ENCODE assay signal across 31 mouse cellular contexts in genomic region chr6:85227520-85227919, GRCm38 (mm10). TPM values are rescaled to one million over a fixed set of nuclear protein-coding genes. Genes with fewer than 3 reads are reported as not detected.
"Had no signal": no experiment of that assay in that cellular context is flagged by ENCODE, and none has a peak within 500 bp of the region (broad histone marks: within the 10 kb centered on the region; RNA-seq: fewer than 3 reads in every experiment).

No protein-coding gene starts in this region.

- H3K4me3 ChIP-seq: heart, adult 2 months; heart, embryonic 13.5 days; heart, embryonic 15.5 days; hindbrain, embryonic 13.5 days; hindbrain, embryonic 15.5 days; kidney, embryonic 15.5 days; limb, embryonic 13.5 days; limb, embryonic 15.5 days; liver, embryonic 12.5 days had no signal

- H3K27me3 ChIP-seq: heart, embryonic 15.5 days; kidney, embryonic 15.5 days; limb, embryonic 13.5 days; limb, embryonic 15.5 days had no signal

- H3K36me3 ChIP-seq: heart, embryonic 13.5 days; heart, embryonic 15.5 days; hindbrain, embryonic 13.5 days; hindbrain, embryonic 15.5 days; kidney, embryonic 15.5 days; limb, embryonic 13.5 days; limb, embryonic 15.5 days; liver, embryonic 12.5 days had no signal

- H3K4me1 ChIP-seq: heart, embryonic 15.5 days; hindbrain, embryonic 15.5 days; liver, embryonic 12.5 days had no signal

- H3K4me2 ChIP-seq: heart, embryonic 11.5 days; heart, embryonic 13.5 days; heart, embryonic 15.5 days; hindbrain, embryonic 13.5 days; hindbrain, embryonic 15.5 days; kidney, embryonic 15.5 days; limb, embryonic 13.5 days; limb, embryonic 15.5 days; liver, embryonic 12.5 days had no signal

- DNase-seq: gastrocnemius, postnatal 14 days; gastrocnemius, postnatal 36 days; heart, adult 11 months; heart, adult 2 months; heart, postnatal 14 days; heart, postnatal 36 days; kidney, adult 11 months; kidney, postnatal 10 days; layer of hippocampus, adult 9-11 months; layer of hippocampus, postnatal 36 days; left cerebral cortex, postnatal 4 days had no signal

- H3K27ac ChIP-seq: heart, adult 2 months; heart, embryonic 13.5 days; heart, embryonic 15.5 days; hindbrain, embryonic 13.5 days; hindbrain, embryonic 15.5 days; hindbrain, postnatal 0 days; kidney, embryonic 15.5 days; limb, embryonic 13.5 days; limb, embryonic 15.5 days; liver, embryonic 12.5 days; liver, embryonic 14.5 days had no signal

- H3K9ac ChIP-seq: heart, embryonic 13.5 days; heart, embryonic 15.5 days; hindbrain, embryonic 13.5 days; hindbrain, embryonic 15.5 days; kidney, embryonic 15.5 days; limb, embryonic 13.5 days; limb, embryonic 15.5 days; liver, embryonic 12.5 days; liver, embryonic 14.5 days had no signal

- ATAC-seq: hindbrain, postnatal 0 days; intestine, embryonic 16.5 days; liver, embryonic 12.5 days had no signal

- H3K9me3 ChIP-seq: heart, embryonic 13.5 days; heart, embryonic 15.5 days; hindbrain, embryonic 13.5 days; hindbrain, embryonic 15.5 days; kidney, embryonic 15.5 days; limb, embryonic 13.5 days; limb, embryonic 15.5 days; liver, embryonic 12.5 days had no signal

RNA-seq across cellular contexts. Expression of gene Emx1, which starts 40.3 kb away (rescaled TPM):
- total RNA-seq: gastrocnemius, adult 18-20 months; gastrocnemius, adult 8-10 months; gastrocnemius, postnatal 14 days; gastrocnemius, postnatal 36 days; heart, adult 2 months; heart, postnatal 14 days; heart, postnatal 36 days; hematopoietic stem cell, adult 5-6 weeks; liver, adult 2 months had no signal
- polyA plus RNA-seq: heart, adult 2 months; heart, embryonic 11.5 days; heart, embryonic 13.5 days; heart, embryonic 15.5 days; heart, postnatal 0 days; hindbrain, embryonic 13.5 days; intestine, embryonic 14.5 days; large intestine, adult 2 months; liver, adult 2 months; liver, embryonic 12.5 days; liver, embryonic 16.5 days had no signal
